Mouse (Mus musculus) neural tube, embryonic 13.5 days (tissue): ENCODE measurements around the gene Gatc. TPM values are rescaled to one million over a fixed set of nuclear protein-coding genes. Genes with fewer than 3 reads are reported as not detected.
A peak's percentile ranks its signal among the peaks of the same experiment; 100 is the strongest.

ENCODE experiments used
- ATAC-seq: fragments of 200-750 bp; cut with Nextera tagmentation; 2 replicates; pipeline ENCODE4 v1.8.0; 2017; ENCODE audit warnings: low read depth, mild to moderate bottlenecking, moderate TSS enrichment, moderate library complexity
- H3K27ac ChIP-seq: fragments of 300-500 bp; sonication (generic); replicated peaks from 2 replicates; pipeline ENCODE4 v1.5.1; 2015; ENCODE audit warnings: moderate library complexity, mild to moderate bottlenecking, inconsistent platforms
- H3K27me3 ChIP-seq: fragments of 300-500 bp; sonication (generic); 2 replicates; pipeline ENCODE4 v1.6.1; 2015; ENCODE audit warnings: mild to moderate bottlenecking, inconsistent platforms
- H3K36me3 ChIP-seq: fragments of 300-500 bp; sonication (generic); 2 replicates; pipeline ENCODE4 v1.6.1; 2015; ENCODE audit warnings: mild to moderate bottlenecking, inconsistent platforms
- H3K4me1 ChIP-seq: fragments of 300-500 bp; sonication (generic); replicated peaks from 2 replicates; pipeline ENCODE4 v1.6.1; 2015; ENCODE audit warnings: inconsistent platforms
- H3K4me2 ChIP-seq: fragments of 300-500 bp; sonication (generic); 2 replicates; pipeline ENCODE4 v1.6.1; 2015; ENCODE audit warnings: inconsistent platforms, mild to moderate bottlenecking, moderate library complexity
- H3K4me3 ChIP-seq: fragments of 300-500 bp; sonication (generic); 2 replicates; pipeline ENCODE4 v1.5.1; 2015; ENCODE audit warnings: mild to moderate bottlenecking, inconsistent platforms
- H3K9ac ChIP-seq: fragments of 300-500 bp; sonication (generic); 2 replicates; pipeline ENCODE4 v1.6.1; 2015; ENCODE audit warnings: moderate library complexity, mild to moderate bottlenecking, inconsistent platforms
- H3K9me3 ChIP-seq: fragments of 300-500 bp; sonication (generic); 2 replicates; pipeline ENCODE4 v1.6.1; 2016; ENCODE audit warnings: inconsistent platforms
- WGBS: fragments of 180-500 bp; shearing (Covaris S2); methylation state at CpG from one replicate; pipeline ENCODE4 v1.1.7; 2015; 5-methylcytosine and 5-hydroxymethylcytosine counted together
- polyA plus RNA-seq: library from polyadenylated mRNA; unstranded; fragments of >200 nt; fragmentation: Nextera tagmentation; extraction: Ambion mirVana; gene quantifications from 2 replicates; pipeline ENCODE4 v1.2.1, GENCODE M21; 2015

The Gatc gene
- polyA plus RNA-seq, 1 experiment from 2014 or later: 36.7 TPM

DNA sequence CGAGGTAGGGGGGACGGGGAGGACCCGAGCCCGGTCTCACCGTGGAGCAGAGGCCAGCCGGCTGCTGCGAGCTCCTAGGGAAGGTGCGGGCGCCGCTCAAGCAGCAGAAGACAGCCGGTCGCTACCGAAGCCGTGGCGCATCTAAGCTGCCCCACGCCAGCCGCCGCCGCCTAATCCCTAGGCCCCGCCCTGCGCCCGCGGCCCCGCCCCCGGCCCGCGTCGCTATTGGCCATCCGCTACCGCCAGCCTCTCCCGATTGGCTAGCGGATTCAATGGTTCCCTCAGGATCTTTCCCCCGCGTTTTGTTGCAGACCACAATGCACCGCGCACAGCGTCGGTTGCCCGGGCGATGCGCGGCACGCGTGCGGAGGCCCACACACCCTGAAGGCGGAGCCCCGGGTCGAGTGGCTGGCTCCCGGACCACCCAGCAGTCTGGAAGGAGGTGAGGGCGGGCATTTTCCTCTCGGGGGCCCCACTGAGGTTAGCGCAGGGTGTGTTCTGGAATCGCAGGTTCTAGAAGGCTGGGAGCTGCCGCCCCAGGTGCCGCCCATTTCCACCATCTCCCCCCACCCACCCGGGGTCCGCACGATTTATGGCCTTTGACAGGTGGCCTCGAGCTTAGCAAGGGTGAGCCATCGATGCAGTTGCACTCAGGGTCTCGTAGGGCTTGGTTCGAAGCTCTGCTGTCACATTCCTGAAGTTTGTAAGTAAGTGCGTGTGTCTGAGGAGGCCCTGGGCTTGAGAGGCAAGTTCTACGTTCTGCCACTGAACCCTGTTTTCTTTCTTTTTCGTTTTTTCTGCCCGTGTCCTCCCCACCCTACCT is 40.0 kb downstream of the Gatc start, which contains the start of gene Dynll1:
Gene Dynll1 (minus strand): TSS at position 208 of the 823 bp plus-strand sequence.
- Histone ChIP-seq H3K36me3 (peaks cover 30% of the 10 kb centered on the region), H3K4me3 (peak within 1 kb of the TSS; percentile 70), H3K27ac (peak within 1 kb of the TSS; percentile 96), H3K4me2 (peak within 1 kb of the TSS; percentile 77), H3K27me3 (no peaks in the 10 kb centered on the region), H3K4me1 (peaks cover 39% of the 10 kb centered on the region), H3K9ac (peak within 1 kb of the TSS; percentile 94), H3K9me3 (no peaks in the 10 kb centered on the region)
- under 1% methylated on average over 66 of the region's 66 CpGs for WGBS
- peak; percentile 98 for ATAC-seq

DNA sequence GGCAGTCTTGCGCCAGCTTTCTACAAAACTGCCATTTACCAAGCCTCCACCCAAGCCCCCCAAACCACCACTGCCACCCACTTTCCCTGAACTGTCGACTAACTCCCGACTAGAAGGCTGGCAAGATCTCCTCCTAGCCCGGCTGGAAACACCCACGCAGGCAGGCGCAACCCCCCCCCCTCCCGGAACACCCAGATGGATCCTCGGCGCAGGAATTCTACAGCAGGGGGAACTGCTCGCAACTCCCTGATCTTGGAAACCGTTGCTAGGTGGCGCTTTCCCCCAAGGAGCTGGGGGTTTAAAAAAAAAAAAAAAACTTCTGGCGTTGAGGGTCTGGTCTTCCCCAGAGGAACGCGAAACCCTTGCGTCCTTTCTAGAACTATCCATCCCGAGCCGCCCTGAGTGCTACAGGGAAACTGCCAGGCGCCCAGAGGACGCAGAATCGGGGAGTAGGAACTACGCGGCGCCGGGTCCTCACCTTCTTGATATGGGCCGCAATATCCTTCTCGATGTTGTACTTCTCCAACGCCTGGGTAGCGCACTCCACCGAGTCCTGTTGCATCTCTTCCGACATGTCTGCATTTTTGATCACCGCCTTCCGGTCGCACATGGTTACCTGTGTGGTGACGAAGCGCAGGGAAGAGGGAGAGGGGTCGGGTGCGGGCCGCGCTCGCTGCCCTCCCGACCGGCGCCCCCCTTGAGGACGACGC is 40.8 kb downstream of the Gatc start:
- under 1% methylated on average over 46 of the region's 46 CpGs for WGBS
- Histone ChIP-seq H3K9ac (peak overlapping the region; percentile 94), H3K27ac (peak overlapping the region; percentile 96), H3K27me3 (no peaks in the 10 kb centered on the region), H3K36me3 (peaks cover 38% of the 10 kb centered on the region), H3K4me2 (peak overlapping the region; percentile 77), H3K4me1 (peaks cover 39% of the 10 kb centered on the region), H3K4me3 (peak overlapping the region; percentile 70), H3K9me3 (no peaks in the 10 kb centered on the region)
- ATAC-seq: peak; percentile 64

DNA sequence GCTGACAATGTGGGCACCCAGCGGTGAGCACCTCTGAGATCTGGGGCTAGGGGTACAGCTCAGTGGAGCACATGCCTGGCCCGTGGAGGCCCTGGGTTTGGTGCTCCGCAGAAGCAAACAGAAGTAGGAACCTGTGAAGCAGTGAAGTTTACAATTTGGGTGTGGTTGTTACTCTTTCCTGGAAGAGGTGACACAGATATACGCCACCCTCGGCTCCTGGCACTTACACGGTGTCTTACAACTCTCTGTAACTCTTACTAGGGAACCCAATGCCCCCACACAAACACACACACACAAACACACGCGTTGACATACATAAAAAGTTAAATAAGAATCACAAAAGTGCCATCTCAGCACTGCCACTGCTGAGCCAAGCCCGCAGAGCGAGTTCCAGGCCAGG is 44.6 kb downstream of the Gatc start:
- Histone ChIP-seq H3K4me3 (no peak overlapping the region), H3K4me2 (no peak overlapping the region), H3K27ac (no peak overlapping the region), H3K9ac (no peak overlapping the region), H3K27me3 (no peaks in the 10 kb centered on the region), H3K9me3 (no peaks in the 10 kb centered on the region), H3K36me3 (peaks cover 67% of the 10 kb centered on the region), H3K4me1 (peaks cover 31% of the 10 kb centered on the region)
- 91% methylated on average over 10 of the region's 10 CpGs for WGBS
- ATAC-seq: no peak

DNA sequence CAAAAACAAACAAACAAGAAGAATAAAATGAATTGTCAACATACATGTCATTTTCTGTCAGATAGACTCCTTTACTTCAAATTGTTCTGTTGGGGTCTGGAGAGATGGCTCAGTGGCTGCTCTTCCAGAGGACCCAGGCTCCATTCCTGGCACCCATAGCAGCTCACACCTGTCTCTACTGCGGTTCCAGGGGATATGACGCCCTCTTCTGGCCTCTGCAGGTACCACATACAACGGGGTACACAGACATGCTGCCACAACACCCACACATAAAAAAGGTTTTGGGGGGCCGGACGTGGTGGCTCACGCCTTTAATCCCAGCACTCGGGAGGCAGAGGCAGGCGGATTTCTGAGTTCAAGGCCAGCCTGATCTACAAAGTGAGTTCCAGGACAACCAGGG is 46.8 kb downstream of the Gatc start:
- Histone ChIP-seq H3K4me1 (peaks cover 22% of the 10 kb centered on the region), H3K4me2 (no peak overlapping the region), H3K27ac (no peak overlapping the region), H3K36me3 (peaks cover 86% of the 10 kb centered on the region), H3K4me3 (no peak overlapping the region), H3K9ac (no peak overlapping the region), H3K27me3 (no peaks in the 10 kb centered on the region), H3K9me3 (no peaks in the 10 kb centered on the region)
- 89% methylated on average over 8 of the region's 8 CpGs for WGBS
- no peak for ATAC-seq

DNA sequence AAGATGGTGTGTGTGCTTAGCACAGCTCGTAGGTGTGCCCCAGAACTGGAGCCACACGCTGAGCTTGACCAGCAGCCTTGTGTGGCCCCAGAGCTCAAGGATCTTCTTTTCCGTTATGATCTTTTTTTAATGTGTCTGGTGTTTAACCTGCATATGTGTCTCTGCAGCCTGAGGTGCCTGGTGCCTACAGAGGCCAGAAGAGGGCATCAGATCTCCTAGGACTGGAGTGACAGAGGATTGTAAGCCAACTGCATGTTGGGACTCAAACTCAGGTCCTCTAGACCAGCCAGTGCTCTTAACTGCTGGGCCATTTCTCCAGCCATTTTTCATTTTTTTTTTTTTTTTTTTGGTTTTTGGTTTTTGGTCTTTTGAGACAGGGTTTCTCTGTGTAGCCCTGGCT is 56.2 kb downstream of the Gatc start:
- Histone ChIP-seq H3K4me2 (no peak overlapping the region), H3K4me3 (no peak overlapping the region), H3K27me3 (no peaks in the 10 kb centered on the region), H3K9me3 (no peaks in the 10 kb centered on the region), H3K4me1 (peaks cover 7% of the 10 kb centered on the region), H3K36me3 (peaks cover 55% of the 10 kb centered on the region), H3K9ac (no peak overlapping the region), H3K27ac (no peak overlapping the region)
- ATAC-seq: no peak
- 92% methylated on average over 3 of the region's 3 CpGs for WGBS

Other genes starting within 250 kb of the Gatc start
- gene Gm10401, start 242.9 kb downstream of the Gatc start, polyA plus RNA-seq: 32.8 and 33.7 TPM in 2 replicates
- 29.1 and 30.6 TPM in 2 replicates for gene Acads, start 221.8 kb downstream of the Gatc start, polyA plus RNA-seq
- 37.2 and 39.3 TPM in 2 replicates for gene Unc119b, start 206.2 kb downstream of the Gatc start, polyA plus RNA-seq
- 32.1 and 33.5 TPM in 2 replicates for gene Mlec, start 183.0 kb downstream of the Gatc start, polyA plus RNA-seq
- gene Cabp1, start 146.8 kb downstream of the Gatc start, polyA plus RNA-seq: 24.3 and 27.7 TPM in 2 replicates
- gene Pop5, start 105.3 kb downstream of the Gatc start, polyA plus RNA-seq: 123 and 138 TPM in 2 replicates
- 185 and 190 TPM in 2 replicates for gene Rnf10, start 68.3 kb downstream of the Gatc start, polyA plus RNA-seq
- gene Coq5, start 61.5 kb downstream of the Gatc start, polyA plus RNA-seq: 49.9 and 58.7 TPM in 2 replicates
- gene Dynll1, start 40.2 kb downstream of the Gatc start, polyA plus RNA-seq: 1,475 and 1,543 TPM in 2 replicates
- 170 and 220 TPM in 2 replicates for gene Srsf9, start 14.0 kb downstream of the Gatc start, polyA plus RNA-seq
- gene Triap1, start within 50 bp of the Gatc start, polyA plus RNA-seq: 49.7 and 54.8 TPM in 2 replicates
- 1,130 and 1,174 TPM in 2 replicates for gene Cox6a1, start 7.8 kb upstream of the Gatc start, polyA plus RNA-seq
- gene Msi1, start 88.4 kb upstream of the Gatc start, polyA plus RNA-seq: 66.5 and 66.7 TPM in 2 replicates
- 0.95 TPM in 1 of 2 replicates, not detected in the other for gene Pla2g1b, start 125.1 kb upstream of the Gatc start, polyA plus RNA-seq
- 26.8 and 33.0 TPM in 2 replicates for gene Sirt4, start 143.5 kb upstream of the Gatc start, polyA plus RNA-seq
- 26.5 and 26.6 TPM in 2 replicates for gene Pxn, start 165.5 kb upstream of the Gatc start, polyA plus RNA-seq
- 767 and 869 TPM in 2 replicates for gene Rplp0, start 218.3 kb upstream of the Gatc start, polyA plus RNA-seq
- 36.5 and 39.3 TPM in 2 replicates for gene Gcn1l1, start 224.1 kb upstream of the Gatc start, polyA plus RNA-seq